Mouse (Mus musculus): ENCODE results near the gene Tamm41. TPM values are rescaled to one million over a fixed set of nuclear protein-coding genes. Genes with fewer than 3 reads are reported as not detected.

Gene Tamm41
- total RNA-seq, 1 experiment = 35.7 TPM

GRCm38 (mm10) chr6:115022876-115023275, 14.8 kb downstream of the Tamm41 start:
- no peak overlapping the region for H3K9ac ChIP-seq (ENCODE audit: insufficient read depth, low read depth, low read length, poor library complexity, severe bottlenecking)
- H3K9me3 ChIP-seq (ENCODE audit: control insufficient read depth, insufficient read depth, low read depth, low read length) = no peaks in the 10 kb centered on the region
- in situ Hi-C loops (cut with MboI; ENCODE audit: low sequenced_read_pairs in 2 of 2, unreplicated experiment in 2 of 2) = loop anchor here in 1 of 2 experiments (25.0 kb wide), 1 partner anchor 111 kb away; no protein-coding TSS in a partner anchor
- no peak for DNase-seq (ENCODE audit: low read depth, low spot score)
- peaks cover 33% of the 10 kb centered on the region for H3K36me3 ChIP-seq (ENCODE audit: control insufficient read depth, insufficient read depth, low read length, poor library complexity, severe bottlenecking)
- TF ChIP-seq MAFK (IDR thresholded peaks at IDR 0.05; ENCODE audit: insufficient read depth, low read depth, low read length) (no peak), HCFC1 (IDR thresholded peaks at IDR 0.05; ENCODE audit: borderline replicate concordance, insufficient read depth, low read length) (no peak), ZNF384 (IDR thresholded peaks at IDR 0.05; ENCODE audit: low read depth, low read length) (no peak), ZC3H11A (IDR thresholded peaks at IDR 0.05; ENCODE audit: borderline replicate concordance, low read depth, low read length) (no peak), CHD2 (IDR thresholded peaks at IDR 0.05; ENCODE audit: low read depth, low read length) (no peak)
- no peak overlapping the region for H3K4me3 ChIP-seq (ENCODE audit: insufficient read depth in 1 of 2, low read depth in 1 of 2, low read length in 2 of 2, poor library complexity in 1 of 2, severe bottlenecking in 1 of 2)
- no peaks in the 10 kb centered on the region for H3K4me1 ChIP-seq (ENCODE audit: control insufficient read depth in 2 of 2, insufficient read depth in 2 of 2, low read length in 2 of 2, poor library complexity in 1 of 2)
- no peak overlapping the region for H3K27ac ChIP-seq (ENCODE audit: insufficient read depth, low read depth, low read length, poor library complexity, severe bottlenecking)

- no peak overlapping the region for H3K4me3 ChIP-seq (ENCODE audit: insufficient read depth in 1 of 2, low read depth in 1 of 2, low read length in 2 of 2, poor library complexity in 1 of 2, severe bottlenecking in 1 of 2)
- H3K36me3 ChIP-seq (ENCODE audit: control insufficient read depth, insufficient read depth, low read length, poor library complexity, severe bottlenecking) = peaks cover 34% of the 10 kb centered on the region
- in situ Hi-C loops (cut with MboI; ENCODE audit: low sequenced_read_pairs in 2 of 2, unreplicated experiment in 2 of 2) = loop anchor here in 1 of 2 experiments (25.0 kb wide), 1 partner anchor 103 kb away; no protein-coding TSS in a partner anchor
- no peaks in the 10 kb centered on the region for H3K9me3 ChIP-seq (ENCODE audit: control insufficient read depth, insufficient read depth, low read depth, low read length)
- H3K4me1 ChIP-seq (ENCODE audit: control insufficient read depth in 2 of 2, insufficient read depth in 2 of 2, low read length in 2 of 2, poor library complexity in 1 of 2) = no peaks in the 10 kb centered on the region
- no peak for DNase-seq (ENCODE audit: low read depth, low spot score)
- no peak for TF ChIP-seq ZNF384 (IDR thresholded peaks at IDR 0.05; ENCODE audit: low read depth, low read length)
- TF ChIP-seq MAFK (IDR thresholded peaks at IDR 0.05; ENCODE audit: insufficient read depth, low read depth, low read length) = no peak
- no peak overlapping the region for H3K27ac ChIP-seq (ENCODE audit: insufficient read depth, low read depth, low read length, poor library complexity, severe bottlenecking)
- no peak overlapping the region for H3K9ac ChIP-seq (ENCODE audit: insufficient read depth, low read depth, low read length, poor library complexity, severe bottlenecking)
Observed at GRCm38 (mm10) chr6:115015461-115015860, 22.2 kb downstream of the Tamm41 start.

- in situ Hi-C loops (cut with MboI; ENCODE audit: low sequenced_read_pairs in 2 of 2, unreplicated experiment in 2 of 2) = loop anchor here in 1 of 2 experiments (25.0 kb wide), 1 partner anchor 101 kb away; no protein-coding TSS in a partner anchor
- H3K27ac ChIP-seq (ENCODE audit: insufficient read depth, low read depth, low read length, poor library complexity, severe bottlenecking) = no peak overlapping the region
- H3K9ac ChIP-seq (ENCODE audit: insufficient read depth, low read depth, low read length, poor library complexity, severe bottlenecking) = no peak overlapping the region
- peaks cover 39% of the 10 kb centered on the region for H3K36me3 ChIP-seq (ENCODE audit: control insufficient read depth, insufficient read depth, low read length, poor library complexity, severe bottlenecking)
- H3K4me1 ChIP-seq (ENCODE audit: control insufficient read depth in 2 of 2, insufficient read depth in 2 of 2, low read length in 2 of 2, poor library complexity in 1 of 2) = no peaks in the 10 kb centered on the region
- TF ChIP-seq ZNF384 (IDR thresholded peaks at IDR 0.05; ENCODE audit: low read depth, low read length) (no peak), CHD2 (IDR thresholded peaks at IDR 0.05; ENCODE audit: low read depth, low read length) (no peak), MAFK (IDR thresholded peaks at IDR 0.05; ENCODE audit: insufficient read depth, low read depth, low read length) (no peak), HCFC1 (IDR thresholded peaks at IDR 0.05; ENCODE audit: borderline replicate concordance, insufficient read depth, low read length) (no peak), ZC3H11A (IDR thresholded peaks at IDR 0.05; ENCODE audit: borderline replicate concordance, low read depth, low read length) (no peak)
- H3K9me3 ChIP-seq (ENCODE audit: control insufficient read depth, insufficient read depth, low read depth, low read length) = no peaks in the 10 kb centered on the region
- no peak for DNase-seq (ENCODE audit: low read depth, low spot score)
- no peak overlapping the region for H3K4me3 ChIP-seq (ENCODE audit: insufficient read depth in 1 of 2, low read depth in 1 of 2, low read length in 2 of 2, poor library complexity in 1 of 2, severe bottlenecking in 1 of 2)
Observed at GRCm38 (mm10) chr6:115013574-115013973, 24.1 kb downstream of the Tamm41 start.

GRCm38 (mm10) chr6:115011792-115012191, 25.9 kb downstream of the Tamm41 start:
- Histone ChIP-seq H3K9me3 (ENCODE audit: control insufficient read depth, insufficient read depth, low read depth, low read length) (no peaks in the 10 kb centered on the region), H3K27ac (ENCODE audit: insufficient read depth, low read depth, low read length, poor library complexity, severe bottlenecking) (no peak overlapping the region), H3K36me3 (ENCODE audit: control insufficient read depth, insufficient read depth, low read length, poor library complexity, severe bottlenecking) (peaks cover 38% of the 10 kb centered on the region), H3K9ac (ENCODE audit: insufficient read depth, low read depth, low read length, poor library complexity, severe bottlenecking) (no peak overlapping the region), H3K4me1 (ENCODE audit: control insufficient read depth in 2 of 2, insufficient read depth in 2 of 2, low read length in 2 of 2, poor library complexity in 1 of 2) (peaks cover 0 to 2% of the 10 kb centered on the region in 2 experiments; a peak in 1 of 4 replicates), H3K4me3 (ENCODE audit: insufficient read depth in 1 of 2, low read depth in 1 of 2, low read length in 2 of 2, poor library complexity in 1 of 2, severe bottlenecking in 1 of 2) (no peak overlapping the region)
- TF ChIP-seq MAFK (IDR thresholded peaks at IDR 0.05; ENCODE audit: insufficient read depth, low read depth, low read length) (no peak), HCFC1 (IDR thresholded peaks at IDR 0.05; ENCODE audit: borderline replicate concordance, insufficient read depth, low read length) (no peak), ZC3H11A (IDR thresholded peaks at IDR 0.05; ENCODE audit: borderline replicate concordance, low read depth, low read length) (no peak)
- DNase-seq (ENCODE audit: low read depth, low spot score) = no peak
- in situ Hi-C loops (cut with MboI; ENCODE audit: low sequenced_read_pairs in 2 of 2, unreplicated experiment in 2 of 2) = loop anchor here in 1 of 2 experiments (25.0 kb wide), 1 partner anchor 99 kb away; no protein-coding TSS in a partner anchor

- Histone ChIP-seq H3K9me3 (ENCODE audit: control insufficient read depth, insufficient read depth, low read depth, low read length) (no peaks in the 10 kb centered on the region), H3K27ac (ENCODE audit: insufficient read depth, low read depth, low read length, poor library complexity, severe bottlenecking) (no peak overlapping the region), H3K4me1 (ENCODE audit: control insufficient read depth in 2 of 2, insufficient read depth in 2 of 2, low read length in 2 of 2, poor library complexity in 1 of 2) (peaks cover 0 to 2% of the 10 kb centered on the region in 2 experiments; a peak in 1 of 4 replicates), H3K36me3 (ENCODE audit: control insufficient read depth, insufficient read depth, low read length, poor library complexity, severe bottlenecking) (peaks cover 38% of the 10 kb centered on the region), H3K4me3 (ENCODE audit: insufficient read depth in 1 of 2, low read depth in 1 of 2, low read length in 2 of 2, poor library complexity in 1 of 2, severe bottlenecking in 1 of 2) (no peak overlapping the region), H3K9ac (ENCODE audit: insufficient read depth, low read depth, low read length, poor library complexity, severe bottlenecking) (no peak overlapping the region)
- in situ Hi-C loops (cut with MboI; ENCODE audit: low sequenced_read_pairs in 2 of 2, unreplicated experiment in 2 of 2) = loop anchor here in 1 of 2 experiments (25.0 kb wide), 1 partner anchor 99 kb away; no protein-coding TSS in a partner anchor
- no peak for DNase-seq (ENCODE audit: low read depth, low spot score)
- no peak for TF ChIP-seq MAFK (IDR thresholded peaks at IDR 0.05; ENCODE audit: insufficient read depth, low read depth, low read length)
- TF ChIP-seq ZC3H11A (IDR thresholded peaks at IDR 0.05; ENCODE audit: borderline replicate concordance, low read depth, low read length) = no peak
- TF ChIP-seq HCFC1 (IDR thresholded peaks at IDR 0.05; ENCODE audit: borderline replicate concordance, insufficient read depth, low read length) = no peak
- TF ChIP-seq ZNF384 (IDR thresholded peaks at IDR 0.05; ENCODE audit: low read depth, low read length) = no peak
- TF ChIP-seq CHD2 (IDR thresholded peaks at IDR 0.05; ENCODE audit: low read depth, low read length) = no peak
Observed at GRCm38 (mm10) chr6:115010815-115011214, 26.9 kb downstream of the Tamm41 start.
